ENCODE assay signal across 33 mouse cellular contexts in the genomic region with DNA sequence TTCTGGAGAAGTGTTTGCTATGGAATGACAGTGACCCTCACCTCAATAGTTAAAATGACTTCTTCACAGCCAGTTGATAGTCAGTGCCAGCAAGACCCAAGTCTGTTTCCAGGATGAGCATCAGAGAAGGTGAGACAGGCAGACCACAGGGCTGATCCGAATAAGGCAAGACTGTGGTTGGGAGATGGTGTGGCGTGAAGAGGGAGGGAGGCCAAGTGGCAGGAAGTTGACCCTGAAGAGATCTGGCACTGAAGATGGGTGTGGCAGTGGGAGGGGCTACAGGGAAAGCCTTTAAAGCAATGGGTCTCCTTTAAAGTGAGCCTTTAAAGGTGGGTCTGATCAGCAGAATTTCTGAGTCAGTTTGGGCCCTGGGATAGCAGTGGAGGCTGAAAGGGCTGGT. TPM values are rescaled to one million over a fixed set of nuclear protein-coding genes. Genes with fewer than 3 reads are reported as not detected.
DNase-seq lines count a peak whose midpoint lies in the region; ATAC-seq lines count a peak whose summit lies in the region.
"Had no signal": no experiment of that assay in that cellular context is flagged by ENCODE, and none has a peak within 500 bp of the region (broad histone marks: within the 10 kb centered on the region; RNA-seq: fewer than 3 reads in every experiment).

No protein-coding gene starts in this region.

- H3K9me3 ChIP-seq in liver, embryonic 12.5 days (replicated peaks), result no peaks in the 10 kb centered on the region
- H3K9me3 ChIP-seq: heart, embryonic 10.5 days; hindbrain, embryonic 12.5 days; limb, embryonic 10.5 days; limb, embryonic 15.5 days; megakaryocyte, embryonic 14.5 days; midbrain, embryonic 13.5 days; neural tube, embryonic 15.5 days had no signal

- peak; percentile 59 for DNase-seq in CD4-positive helper T cell, adult 2 months (ENCODE audit: low read depth, low spot score)
- no peak for DNase-seq in c-Kit-positive CD71-positive TER-119-positive erythroid progenitor cells, embryonic 14.5 days (ENCODE audit: low spot score)
- DNase-seq in left cerebral cortex, postnatal 4 days, result no peak
- DNase-seq in adrenal gland, postnatal 10 days, result no peak
- DNase-seq: adrenal gland, postnatal 14 days; cerebellum, adult 18-20 months; cerebellum, postnatal 10 days; heart, adult 11 months; heart, postnatal 36 days; kidney, adult 9 months; kidney, postnatal 10 days; lung, adult 2 months; lung, postnatal 14 days; retina, postnatal 1 day; right cerebral cortex, postnatal 14 days; thymus, postnatal 4 days had no signal

- H3K4me2 ChIP-seq in liver, embryonic 12.5 days, result no peak overlapping the region
- H3K4me2 ChIP-seq: hindbrain, embryonic 12.5 days; limb, embryonic 15.5 days; midbrain, embryonic 13.5 days; neural tube, embryonic 15.5 days had no signal

- peak; percentile 48 for ATAC-seq in CD4-positive, CD25-positive, alpha-beta regulatory T cell, adult 4 months
- peak; percentile 39 for ATAC-seq in common myeloid progenitor, adult 5-6 weeks (replicated peaks; ENCODE audit: low read depth, poor library complexity, severe bottlenecking)
- ATAC-seq in megakaryocyte progenitor cell, adult 5-6 weeks (replicated peaks; ENCODE audit: poor library complexity), result peak; percentile 23; the same call in 1 of the 2 replicates
- no peak for ATAC-seq in liver, embryonic 12.5 days
- ATAC-seq: forebrain, embryonic 16.5 days; hindbrain, postnatal 0 days; intestine, postnatal 0 days; midbrain, embryonic 13.5 days had no signal

- no peak overlapping the region for H3K9ac ChIP-seq in liver, embryonic 12.5 days
- H3K9ac ChIP-seq: hindbrain, embryonic 12.5 days; limb, embryonic 15.5 days; liver, embryonic 14.5 days; midbrain, embryonic 13.5 days; neural tube, embryonic 15.5 days had no signal

- no peaks in the 10 kb centered on the region for H3K4me1 ChIP-seq in liver, embryonic 12.5 days
- H3K4me1 ChIP-seq: heart, embryonic 10.5 days; limb, embryonic 10.5 days; limb, embryonic 15.5 days had no signal

- H3K4me3 ChIP-seq in liver, embryonic 12.5 days, result no peak overlapping the region
- H3K4me3 ChIP-seq: erythroblast, embryonic 14.5 days; heart, embryonic 10.5 days; hindbrain, embryonic 12.5 days; limb, embryonic 10.5 days; limb, embryonic 15.5 days; midbrain, embryonic 13.5 days; neural tube, embryonic 15.5 days had no signal

- H3K27ac ChIP-seq in liver, embryonic 12.5 days, result no peak overlapping the region
- H3K27ac ChIP-seq: heart, embryonic 10.5 days; hindbrain, embryonic 12.5 days; hindbrain, postnatal 0 days; limb, embryonic 10.5 days; limb, embryonic 15.5 days; liver, embryonic 14.5 days; midbrain, embryonic 13.5 days; neural tube, embryonic 15.5 days had no signal

- H3K27me3 ChIP-seq in liver, embryonic 12.5 days (replicated peaks), result peaks cover 11% of the 10 kb centered on the region; the same call in 1 of the 2 replicates
- H3K27me3 ChIP-seq: limb, embryonic 15.5 days; midbrain, embryonic 13.5 days; neural tube, embryonic 15.5 days had no signal

- H3K36me3 ChIP-seq in liver, embryonic 12.5 days, result no peaks in the 10 kb centered on the region
- H3K36me3 ChIP-seq: heart, embryonic 10.5 days; hindbrain, embryonic 12.5 days; limb, embryonic 10.5 days; limb, embryonic 15.5 days; midbrain, embryonic 13.5 days; neural tube, embryonic 15.5 days had no signal

- intact Hi-C loops in left cerebral cortex, postnatal 4 days (cut with DNase I), result no loop called here

- 11% methylated on average over 2 of the region's 2 CpGs for WGBS in liver, embryonic 12.5 days (ENCODE audit: insufficient replicate concordance)

RNA-seq across cellular contexts. Expression of gene Lrrc27, which starts 55.2 kb away (rescaled TPM):
- polyA plus RNA-seq in CD4-positive, CD25-positive, alpha-beta regulatory T cell, adult 4 months (2017; shearing (Covaris generic)), result 1 to 10 TPM; 4.4 to 4.8 TPM
- 1.3 and 3.0 TPM in 2 replicates for total RNA-seq in common myeloid progenitor, adult 5-6 weeks (2017)
- 1.2 and 2.0 TPM in 2 replicates for total RNA-seq in megakaryocyte progenitor cell, adult 5-6 weeks (2015)
- 1.4 and 2.1 TPM in 2 replicates for total RNA-seq in megakaryocyte progenitor cell, adult 5-6 weeks (2017)
- 1 to 10 TPM; 5.4 to 6.5 TPM for total RNA-seq in left cerebral cortex, postnatal 4 days (2021)
- 1 to 10 TPM; 3.9 to 7.7 TPM for total RNA-seq in adrenal gland, postnatal 10 days (2021)
- polyA plus RNA-seq in liver, embryonic 12.5 days (2016; fragmentation: Nextera tagmentation; extraction: Ambion mirVana), result 0.52 and 0.80 TPM in 2 replicates
- polyA plus RNA-seq: erythroblast, embryonic 14.5 days had no signal

RNA-seq across cellular contexts. Expression of gene Stk32c, which starts 55.6 kb away (rescaled TPM):
- polyA plus RNA-seq in CD4-positive, CD25-positive, alpha-beta regulatory T cell, adult 4 months (2017; shearing (Covaris generic)), result under 1 TPM in 1 of 2 experiments, not detected in 1; 0.43 TPM
- 0.92 TPM in 1 of 2 replicates, not detected in the other for total RNA-seq in common myeloid progenitor, adult 5-6 weeks (2017)
- not detected in 2 replicates for total RNA-seq in megakaryocyte progenitor cell, adult 5-6 weeks (2015)
- total RNA-seq in megakaryocyte progenitor cell, adult 5-6 weeks (2017), result not detected in 2 replicates
- total RNA-seq in left cerebral cortex, postnatal 4 days (2021), result 10 to 100 TPM; 53.9 to 59.5 TPM
- total RNA-seq in adrenal gland, postnatal 10 days (2021), result 1 to 10 TPM; 2.7 to 3.5 TPM
- polyA plus RNA-seq in liver, embryonic 12.5 days (2016; fragmentation: Nextera tagmentation; extraction: Ambion mirVana), result not detected in 2 replicates
- polyA plus RNA-seq: erythroblast, embryonic 14.5 days; heart, embryonic 10.5 days; thymus, postnatal 0 days had no signal

Comparison
In these comparisons a context has a peak if more than half of its experiments do, and no peak if none do; other contexts are left out.
1. RNA of gene Stk32c, which starts 55.6 kb away (total RNA-seq): 53.9 to 59.5 TPM in left cerebral cortex, postnatal 4 days; 2.7 to 3.5 TPM in adrenal gland, postnatal 10 days, 0.92 TPM in common myeloid progenitor, adult 5-6 weeks and not detected in megakaryocyte progenitor cell, adult 5-6 weeks; every median in the first group is over 10 times any median in the second.